Mouse (Mus musculus): ENCODE data around the gene Dab1.

DNA sequence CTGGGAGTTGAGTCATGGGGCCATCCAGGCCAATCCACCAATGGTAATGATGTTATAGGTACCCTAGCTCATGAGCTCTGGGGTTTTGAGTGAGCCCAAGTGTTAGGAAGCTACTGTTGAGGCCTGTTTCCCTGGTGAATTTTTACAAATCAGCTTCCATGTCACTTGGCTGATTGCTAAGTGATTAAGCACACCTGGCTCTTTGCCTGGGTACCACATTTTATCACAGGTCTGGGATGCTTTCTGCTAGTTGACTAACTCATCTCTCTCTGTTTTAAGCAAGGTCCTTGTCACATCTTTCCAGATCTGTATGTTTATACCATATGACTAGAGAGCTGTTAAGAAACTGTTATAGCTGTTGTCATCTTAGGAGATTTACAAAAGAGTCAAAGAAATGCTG, 1051.6 kb downstream of the Dab1 start:
- TF ChIP-seq POLR2A (IDR thresholded peaks at IDR 0.05; ENCODE audit: borderline replicate concordance, control insufficient read depth, low read depth, low read length) (no peak), CTCF (IDR thresholded peaks at IDR 0.05; ENCODE audit: control insufficient read depth, insufficient read depth, low read length) (no peak)
